Mouse (Mus musculus): Measurements from ENCODE around the gene Snx29.
"Not testable (repeated sequence)": the region's sequence is repeated elsewhere in the genome, so short reads cannot be mapped to it uniquely, and the experiment has no call there.

Snx29 gene

DNA sequence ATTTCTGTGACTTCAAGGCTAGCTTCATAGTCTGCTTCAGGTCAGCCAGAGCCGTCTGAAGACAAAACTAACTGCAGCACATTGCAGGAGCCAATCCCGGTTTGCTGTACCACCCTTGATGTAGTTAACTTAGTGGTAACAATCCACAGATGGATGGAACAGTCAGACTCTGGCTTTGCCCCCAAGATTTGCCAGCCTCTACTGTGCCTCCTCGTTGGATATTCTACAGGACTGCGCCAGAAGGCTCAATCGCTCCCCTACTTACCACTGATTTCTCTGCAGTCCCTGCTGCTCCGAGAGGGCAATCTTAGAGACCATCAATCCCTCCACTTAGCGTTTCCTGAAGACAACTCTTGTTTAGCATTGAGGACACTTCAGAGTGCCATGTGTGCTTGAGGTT lies 208.7 kb downstream of the Snx29 start:
- no peak for DNase-seq (ENCODE audit: low read depth, low spot score)

DNA sequence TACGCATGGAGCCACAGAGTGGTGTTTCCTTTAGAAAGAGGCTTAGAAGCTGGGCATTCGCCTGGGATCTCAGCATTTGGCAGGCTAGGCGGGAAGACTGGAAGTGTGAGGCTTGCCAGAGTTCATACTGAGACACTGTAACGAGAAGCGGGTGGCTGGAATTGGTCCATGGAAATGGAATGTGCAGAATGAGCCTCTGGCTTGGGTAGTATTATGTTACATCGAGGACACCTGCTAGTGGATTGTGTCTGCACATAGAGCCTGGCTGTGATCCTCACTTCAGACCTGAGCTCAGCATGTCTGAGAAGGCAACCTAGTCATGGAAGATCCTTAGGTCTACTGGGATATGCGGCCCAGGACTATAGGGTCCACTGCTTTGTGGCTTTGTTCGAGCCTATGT lies 209.9 kb downstream of the Snx29 start:
- no peak for DNase-seq (ENCODE audit: low read depth, low spot score)

DNA sequence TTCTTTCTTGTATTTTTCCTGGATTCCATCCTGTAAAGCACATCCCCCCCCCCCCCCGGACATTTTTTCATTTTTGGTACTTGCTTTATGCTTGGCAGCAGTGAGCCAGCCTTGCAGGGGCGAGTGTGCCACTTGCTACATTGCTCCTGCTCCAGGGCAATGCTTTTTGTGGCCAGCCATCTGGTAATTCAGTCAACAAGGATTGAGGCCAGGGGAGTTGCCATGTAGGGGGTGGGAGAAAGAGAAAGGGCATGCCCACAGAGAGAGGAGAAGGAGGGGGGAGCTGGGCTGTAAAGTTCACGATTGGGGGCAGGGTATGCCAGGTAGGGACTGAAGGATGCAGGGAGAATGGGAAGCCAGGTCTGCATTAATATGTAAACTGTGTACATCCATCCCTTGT lies 210.7 kb downstream of the Snx29 start:
- DNase-seq (ENCODE audit: low read depth, low spot score) = no peak

DNA sequence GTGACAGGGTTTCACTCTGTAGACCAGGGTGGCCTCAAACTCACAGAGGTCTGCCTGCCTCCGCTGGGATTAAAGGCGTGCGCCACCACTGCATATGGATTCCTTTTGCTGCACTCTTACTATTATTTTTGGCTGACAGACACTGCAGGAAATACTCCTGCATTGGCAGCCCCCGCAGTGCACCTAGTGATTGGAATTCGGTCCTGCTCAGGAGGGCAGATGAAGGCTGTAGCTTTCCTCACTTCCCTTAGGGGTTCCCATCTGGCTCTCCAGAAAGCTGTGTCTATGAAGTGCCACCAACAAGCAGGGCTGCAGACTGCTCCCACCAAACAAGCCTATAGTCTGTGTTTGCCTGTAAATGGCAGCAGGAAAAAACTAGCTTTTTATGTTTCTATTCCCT lies 215.0 kb downstream of the Snx29 start:
- DNase-seq (ENCODE audit: low read depth, low spot score) = no peak

DNA sequence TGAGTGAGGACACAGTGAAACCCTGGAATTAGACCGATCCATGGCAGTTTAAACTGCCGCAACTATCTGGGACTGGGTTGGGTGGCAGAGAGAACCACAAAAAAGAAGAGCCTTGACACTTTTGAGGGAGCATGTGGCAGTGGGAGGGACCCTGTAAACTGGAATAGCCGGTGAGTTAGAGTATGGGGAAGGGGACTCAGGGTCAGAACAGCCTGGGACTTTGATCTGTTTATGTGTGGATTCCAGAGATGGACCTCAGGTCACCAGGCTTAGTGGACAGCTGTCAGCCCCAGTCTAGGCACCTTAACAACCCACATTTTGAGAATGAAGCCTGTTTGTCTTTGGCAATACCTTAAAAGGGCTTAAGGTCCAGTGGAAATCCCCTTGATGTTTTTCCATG lies 215.5 kb downstream of the Snx29 start:
- DNase-seq (ENCODE audit: low read depth, low spot score) = no peak

DNA sequence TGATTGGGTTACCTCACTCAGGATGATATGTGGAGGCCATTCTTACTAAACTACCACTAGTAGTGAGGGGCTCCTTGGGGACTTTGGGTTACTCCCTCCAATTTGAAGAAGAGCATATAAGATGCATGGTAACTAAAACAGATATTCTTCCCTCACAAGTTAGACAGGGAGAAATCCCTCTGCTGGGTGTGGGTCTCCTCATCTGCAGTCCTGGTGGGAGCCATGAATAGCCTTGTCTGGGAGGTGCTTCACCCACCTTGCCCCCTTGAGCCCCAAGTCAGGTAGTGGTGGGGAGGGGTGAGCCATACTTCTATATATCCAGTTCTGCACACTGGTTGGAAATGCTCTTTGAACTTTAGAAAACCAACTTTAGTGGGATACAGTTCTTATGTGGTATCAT lies 218.3 kb downstream of the Snx29 start:
- no peak for DNase-seq (ENCODE audit: low read depth, low spot score)

DNA sequence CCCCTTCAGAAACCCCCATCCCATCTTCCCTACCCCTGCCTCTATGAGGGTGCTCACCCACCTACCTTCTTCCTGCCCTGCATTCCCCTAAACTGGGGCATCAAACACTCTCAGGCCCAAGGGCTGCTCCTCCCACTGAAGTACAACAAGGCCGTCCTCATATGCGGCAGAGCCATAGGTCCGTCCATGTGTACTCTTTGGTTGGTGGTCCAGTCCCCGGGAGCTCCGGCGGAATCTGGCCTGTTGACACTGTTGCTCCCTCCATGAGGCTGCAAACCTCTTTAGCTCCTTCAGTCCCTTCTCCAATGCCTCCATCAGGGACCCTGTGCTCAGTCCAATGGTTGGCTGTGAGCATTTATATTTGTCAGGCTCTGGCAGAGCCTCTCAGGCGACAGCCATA lies 219.1 kb downstream of the Snx29 start:
- DNase-seq (ENCODE audit: low read depth, low spot score) = no peak

DNA sequence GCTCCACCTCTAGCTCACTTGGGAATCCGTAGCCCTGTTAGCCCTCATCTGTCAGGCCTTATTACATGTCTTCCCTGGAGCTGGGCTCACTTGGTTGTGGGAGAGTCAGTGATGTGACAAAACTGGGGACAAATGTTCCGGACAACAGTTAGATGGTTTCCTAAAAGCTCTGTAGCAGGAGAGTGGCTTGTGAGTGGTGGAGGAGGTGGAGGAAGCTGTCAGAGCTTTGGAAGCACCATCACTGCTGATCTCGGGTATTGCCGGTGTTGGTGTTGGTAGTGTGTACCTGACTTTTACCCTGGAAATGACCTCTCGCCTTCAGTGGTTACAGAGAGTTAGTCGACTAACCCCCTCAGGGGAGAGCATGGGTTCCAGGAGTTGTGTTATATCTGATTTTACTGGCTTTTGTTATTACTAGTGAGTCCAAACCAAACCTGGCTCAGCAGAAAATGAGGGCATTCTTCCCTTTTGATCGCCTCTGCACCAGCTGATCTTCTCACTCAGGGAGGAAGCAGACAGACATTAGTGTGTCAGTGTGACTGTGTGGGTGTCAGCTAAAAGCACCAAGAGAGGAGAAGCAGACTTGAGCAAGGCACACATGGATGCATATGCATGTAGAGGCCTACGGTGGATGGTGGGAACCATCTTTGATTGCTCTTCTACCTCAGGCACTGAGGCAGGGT lies 227.5 kb downstream of the Snx29 start:
- DNase-seq (ENCODE audit: low read depth, low spot score) = no peak

DNA sequence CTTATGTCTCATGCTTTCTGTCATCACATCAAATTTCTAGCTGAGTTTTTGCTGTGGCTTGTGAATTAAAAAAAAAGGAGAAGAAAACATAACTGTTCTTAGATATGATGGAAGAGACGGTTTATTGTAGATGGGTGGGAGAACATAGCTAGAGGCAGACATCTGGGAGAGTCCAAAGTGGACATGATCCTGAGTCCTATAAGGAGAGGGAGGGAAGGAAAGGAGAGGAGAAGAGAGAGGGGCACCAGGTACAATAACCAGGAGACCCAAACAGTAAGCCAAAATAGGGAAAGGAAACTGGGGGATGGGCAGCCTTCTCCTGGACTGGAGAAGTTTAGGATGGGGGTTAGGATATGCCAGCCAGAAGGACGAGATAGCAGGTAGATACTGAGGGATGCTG lies 239.0 kb downstream of the Snx29 start:
- DNase-seq (ENCODE audit: low read depth, low spot score) = no peak

DNA sequence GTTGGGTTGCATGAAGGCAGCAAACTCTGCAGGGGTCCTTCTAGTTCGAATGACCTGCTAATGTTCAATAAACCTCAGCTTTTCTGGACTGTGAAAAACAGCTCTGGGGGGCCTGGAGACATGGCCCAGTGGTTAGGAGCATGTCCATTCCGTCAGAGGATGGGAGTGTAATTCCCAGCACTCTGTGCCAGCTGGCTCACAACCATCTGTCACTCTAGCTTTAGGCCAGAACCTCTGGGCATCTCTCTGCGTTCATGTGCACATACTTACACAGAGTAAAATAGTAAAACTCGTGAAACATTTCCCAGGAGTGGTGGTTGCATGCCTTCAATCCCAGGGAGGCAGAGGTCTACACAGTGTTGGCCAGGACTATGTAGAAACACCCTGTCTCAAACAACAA lies 241.1 kb downstream of the Snx29 start:
- DNase-seq (ENCODE audit: low read depth, low spot score) = no peak

DNA sequence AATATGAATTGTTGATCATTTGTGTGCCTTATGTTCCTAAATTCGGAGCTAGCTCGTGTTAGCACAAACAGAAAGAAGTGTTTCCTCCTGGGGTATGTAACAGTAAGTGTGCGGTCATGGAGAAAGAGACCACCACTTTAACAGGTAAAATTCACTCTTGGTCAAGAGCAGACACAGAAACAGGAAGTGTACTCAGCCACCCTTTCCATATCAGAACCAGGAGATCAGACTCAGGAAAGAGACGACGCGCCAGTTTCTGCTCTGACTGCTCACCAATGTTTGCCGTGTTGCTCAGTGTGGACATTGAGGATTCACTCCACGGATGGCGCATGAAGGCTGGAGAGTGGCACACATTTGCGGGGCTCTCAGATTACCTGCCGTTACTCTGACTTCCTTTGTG lies 242.4 kb downstream of the Snx29 start:
- no peak for DNase-seq (ENCODE audit: low read depth, low spot score)

DNA sequence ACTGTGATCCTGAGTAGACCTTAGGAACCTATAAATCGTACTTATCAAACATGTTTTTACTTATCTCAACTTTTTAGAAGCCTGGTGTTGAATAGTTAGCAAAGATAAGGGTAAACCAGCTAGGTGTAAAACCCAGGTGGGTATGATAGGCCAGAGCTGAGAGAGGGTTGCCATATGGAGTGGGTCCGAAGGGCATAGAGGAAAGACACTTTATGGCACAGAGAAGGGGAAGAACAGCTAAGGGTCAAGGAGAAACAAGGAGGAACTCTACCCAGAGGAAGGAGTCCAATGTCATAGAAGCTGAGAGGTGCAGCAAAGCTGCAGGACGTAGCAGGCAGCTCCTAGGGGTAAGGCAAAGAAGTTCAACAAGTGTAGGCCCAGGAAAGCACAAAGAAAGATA lies 244.9 kb downstream of the Snx29 start:
- no peak for DNase-seq (ENCODE audit: low read depth, low spot score)

DNA sequence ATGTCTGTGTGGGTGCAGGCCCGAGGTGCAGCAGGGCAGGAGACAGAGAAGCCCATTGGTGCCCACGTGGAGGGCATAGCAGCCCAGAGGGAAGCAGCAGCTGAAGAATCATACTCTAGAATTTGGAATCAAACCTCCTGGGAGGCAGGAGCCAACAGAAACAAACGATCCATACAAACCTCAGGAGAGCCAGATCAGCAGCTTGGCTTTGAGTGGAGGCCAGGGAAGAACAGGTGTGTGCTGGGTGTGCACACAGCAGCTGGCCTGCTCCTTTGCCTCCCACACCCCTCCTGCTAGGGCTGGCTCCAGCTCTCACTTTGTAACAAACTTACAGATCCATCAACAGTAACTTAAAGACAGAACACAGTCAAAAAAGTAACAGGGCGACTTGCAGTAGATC lies 245.4 kb downstream of the Snx29 start:
- no peak for DNase-seq (ENCODE audit: low read depth, low spot score)

DNA sequence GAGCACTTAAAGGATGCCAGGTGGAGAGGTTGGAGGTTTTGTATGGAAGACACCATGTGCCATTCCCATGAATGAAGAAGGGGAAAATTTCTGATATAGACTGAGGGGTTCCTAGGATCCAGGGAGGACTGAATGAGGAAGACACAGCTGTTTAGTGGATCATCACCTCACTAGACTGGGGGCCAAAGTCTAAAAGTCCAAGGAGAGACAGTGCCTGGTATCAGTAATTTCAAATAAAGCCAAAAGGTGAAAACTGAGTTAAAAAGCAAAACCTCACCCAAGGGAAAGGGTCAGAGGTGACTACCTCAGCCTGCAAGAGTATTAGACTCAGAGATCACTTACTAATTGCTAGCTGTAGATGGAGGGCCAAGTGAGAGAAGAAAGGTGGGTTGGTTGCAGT lies 245.9 kb downstream of the Snx29 start:
- no peak for DNase-seq (ENCODE audit: low read depth, low spot score)

DNA sequence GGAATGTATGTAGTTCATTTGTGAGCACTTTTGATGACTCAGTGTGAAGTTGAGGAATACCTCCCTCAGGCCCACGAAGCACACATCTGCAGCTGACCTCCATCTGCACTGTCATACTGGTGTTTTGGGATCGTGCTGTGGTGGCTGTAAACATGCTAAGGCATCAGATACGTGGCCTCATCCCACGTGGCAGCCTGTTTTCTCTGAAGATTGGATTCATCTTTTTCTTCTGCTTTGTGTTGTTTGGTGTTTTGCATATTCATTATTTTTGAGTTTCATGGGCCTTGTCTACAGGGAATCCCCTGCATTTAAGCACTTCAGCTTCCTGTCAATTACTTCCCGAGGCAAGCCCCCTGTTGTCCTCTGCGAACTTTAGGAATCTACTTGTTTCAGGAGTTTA lies 246.4 kb downstream of the Snx29 start:
- no peak for DNase-seq (ENCODE audit: low read depth, low spot score)

DNA sequence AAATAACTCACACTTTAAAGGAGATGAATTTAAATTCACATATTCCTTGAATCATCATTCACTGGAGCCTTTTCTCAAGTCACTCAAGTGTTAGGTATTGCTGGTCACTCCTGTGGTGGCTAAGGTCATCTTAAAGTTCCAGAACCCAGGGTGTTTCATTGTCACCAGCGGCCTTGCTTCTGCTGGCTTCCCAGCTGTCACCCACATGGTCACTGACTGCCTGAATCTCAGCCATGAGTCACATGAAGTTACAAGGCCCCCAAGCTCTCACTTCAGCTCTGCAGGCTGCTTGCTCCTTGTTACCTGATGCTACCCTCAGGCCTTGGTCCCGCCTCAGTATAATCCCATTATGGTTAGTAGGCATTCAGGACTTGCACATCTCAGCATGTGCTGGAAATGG lies 247.4 kb downstream of the Snx29 start:
- no peak for DNase-seq (ENCODE audit: low read depth, low spot score)

DNA sequence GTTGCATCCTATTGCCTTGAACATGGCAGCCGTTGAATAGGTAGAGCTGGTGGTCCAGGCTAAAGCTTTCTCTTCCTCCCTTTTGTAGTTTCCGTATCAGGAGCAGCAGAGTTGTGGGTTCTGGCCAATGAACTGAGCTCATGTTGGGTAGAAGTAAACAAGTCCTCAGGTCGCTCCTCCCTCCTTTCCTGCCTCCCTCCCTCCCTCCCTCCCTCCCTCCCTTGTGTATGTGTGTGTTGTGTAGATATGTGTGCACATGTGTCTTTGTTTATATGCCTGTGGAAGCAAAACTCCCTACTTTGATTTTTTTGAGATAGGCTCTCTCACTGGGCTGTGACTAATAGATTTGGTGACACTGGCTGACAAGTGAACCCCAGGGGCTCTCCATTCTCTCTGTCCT lies 251.8 kb downstream of the Snx29 start:
- DNase-seq (ENCODE audit: low read depth, low spot score) = no peak

DNA sequence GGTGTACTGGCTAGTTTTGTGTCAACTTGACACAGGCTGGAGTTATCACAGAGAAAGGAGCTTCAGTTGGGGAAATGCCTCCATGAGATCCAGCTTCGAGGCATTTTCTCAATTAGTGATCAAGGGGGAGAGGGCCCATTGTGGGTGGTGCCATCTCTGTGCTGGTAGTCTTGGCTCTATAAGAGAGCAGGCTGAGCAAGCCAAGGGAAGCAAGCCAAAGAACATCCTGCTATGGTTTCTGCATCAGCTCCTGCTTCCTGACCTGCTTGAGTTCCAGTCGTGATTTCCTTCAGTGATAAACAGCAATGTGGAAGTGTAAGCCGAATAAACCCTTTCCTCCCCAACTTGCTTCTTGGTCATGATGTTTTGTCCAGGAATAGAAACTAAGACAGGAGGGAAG lies 253.0 kb downstream of the Snx29 start:
- DNase-seq (ENCODE audit: low read depth, low spot score) = not testable (repeated sequence)

DNA sequence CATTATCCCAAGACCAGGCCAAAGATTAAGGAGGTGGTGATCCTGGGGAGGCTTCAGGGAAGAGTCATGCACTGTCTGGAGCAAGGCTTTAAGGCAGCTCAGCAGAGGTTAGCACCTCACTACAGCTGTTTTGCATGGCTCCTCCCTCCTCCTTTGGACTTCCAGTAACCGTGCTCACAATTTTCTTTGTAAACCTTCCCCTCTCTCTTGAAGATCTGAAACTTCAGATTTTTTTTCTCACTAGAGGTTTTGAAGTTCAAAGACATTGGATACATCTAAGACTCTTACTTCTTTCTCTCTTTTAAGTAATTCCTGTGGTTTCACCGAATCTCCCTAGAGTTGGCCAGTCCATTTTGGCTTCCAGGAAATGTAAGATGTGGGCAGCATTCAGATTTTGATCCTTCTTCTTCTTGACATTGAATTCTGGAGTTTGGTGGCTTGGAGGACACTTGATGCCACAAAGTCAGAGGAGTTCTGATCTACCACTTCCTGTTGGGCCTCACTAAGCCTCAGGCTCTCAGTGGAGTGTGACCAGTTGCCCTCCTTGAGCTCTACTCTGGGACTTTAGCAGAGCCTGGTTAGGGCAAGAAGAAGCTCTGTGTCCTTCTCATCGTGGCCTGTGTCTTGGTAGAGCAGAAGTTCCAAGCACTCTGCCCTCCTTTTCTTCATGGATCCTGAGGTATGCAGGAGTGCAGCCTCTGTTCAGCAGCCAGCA lies 255.0 kb downstream of the Snx29 start:
- no peak for DNase-seq (ENCODE audit: low read depth, low spot score)

DNA sequence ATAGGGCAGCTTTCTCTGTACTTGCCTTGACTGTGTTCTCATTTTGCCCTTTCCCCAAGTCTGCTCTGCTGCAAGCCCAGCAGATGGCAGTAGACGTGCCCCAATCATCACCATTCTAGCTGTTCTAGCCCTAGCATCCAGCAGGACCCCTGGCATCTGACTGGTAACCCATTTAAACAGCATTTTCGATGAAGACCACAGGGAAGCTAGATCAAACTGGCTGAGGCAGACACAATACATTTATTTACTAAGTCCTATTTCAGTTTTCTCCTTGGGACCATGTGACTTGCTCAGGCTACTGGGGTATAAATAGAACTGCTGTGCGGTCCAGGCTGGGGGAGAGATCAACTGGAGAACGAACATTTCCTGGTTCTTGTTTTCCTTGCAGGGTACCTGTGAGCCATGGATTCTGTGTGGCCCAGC lies 257.0 kb downstream of the Snx29 start:
- DNase-seq (ENCODE audit: low read depth, low spot score) = peak; percentile 47

DNA sequence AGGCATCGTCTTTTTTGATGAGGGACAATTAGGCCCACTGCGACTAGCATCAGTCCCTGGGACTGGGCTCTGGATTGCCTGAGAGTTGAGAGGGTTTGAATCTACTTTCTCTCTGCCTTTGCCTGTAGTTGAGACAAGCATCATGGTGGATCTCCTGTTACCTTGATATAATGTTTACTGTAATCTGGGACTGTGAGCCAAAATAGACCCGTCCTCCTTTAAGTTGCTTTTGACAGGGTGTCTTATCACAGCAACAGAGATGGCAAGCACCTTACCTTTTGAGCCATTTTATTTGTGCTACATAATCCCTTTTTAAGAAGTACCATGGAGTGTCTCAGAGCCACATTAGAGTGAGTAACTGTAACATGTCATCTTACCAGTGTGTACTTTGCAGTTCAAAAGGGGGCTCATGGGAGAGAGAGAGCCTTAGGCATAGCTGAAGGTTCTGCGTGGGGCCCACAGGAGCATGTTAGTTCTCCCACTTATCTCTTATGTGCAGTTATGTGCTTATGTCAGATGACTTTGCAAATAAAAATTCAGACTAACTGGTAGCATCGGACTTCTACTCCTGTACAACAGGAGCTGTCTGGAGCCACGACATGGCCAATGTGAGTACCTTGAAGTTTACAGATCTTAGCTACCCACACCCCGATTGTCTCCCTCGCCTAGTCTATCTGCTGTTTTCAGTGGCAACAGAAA lies 261.4 kb downstream of the Snx29 start:
- no peak for DNase-seq (ENCODE audit: low read depth, low spot score)

DNA sequence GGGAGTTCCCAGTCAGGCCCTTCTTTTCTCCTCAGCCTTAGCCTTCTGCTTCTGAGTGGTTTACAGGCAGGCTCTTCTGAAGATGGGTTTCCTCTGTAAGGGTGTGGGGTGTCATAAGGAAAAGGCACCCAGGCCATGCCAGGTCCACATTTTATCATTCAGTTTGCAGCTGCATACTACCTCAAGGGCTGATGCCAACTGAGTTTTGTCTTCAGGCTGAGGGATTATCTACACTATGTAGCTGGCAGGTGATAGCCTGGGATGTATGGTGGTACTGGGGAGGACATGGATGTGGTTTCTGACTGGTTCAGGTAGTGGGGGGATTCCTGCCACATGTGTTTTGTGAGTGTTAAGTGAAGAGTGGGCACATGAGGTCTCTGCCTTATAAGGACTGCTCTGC lies 266.0 kb downstream of the Snx29 start:
- DNase-seq (ENCODE audit: low read depth, low spot score) = no peak

DNA sequence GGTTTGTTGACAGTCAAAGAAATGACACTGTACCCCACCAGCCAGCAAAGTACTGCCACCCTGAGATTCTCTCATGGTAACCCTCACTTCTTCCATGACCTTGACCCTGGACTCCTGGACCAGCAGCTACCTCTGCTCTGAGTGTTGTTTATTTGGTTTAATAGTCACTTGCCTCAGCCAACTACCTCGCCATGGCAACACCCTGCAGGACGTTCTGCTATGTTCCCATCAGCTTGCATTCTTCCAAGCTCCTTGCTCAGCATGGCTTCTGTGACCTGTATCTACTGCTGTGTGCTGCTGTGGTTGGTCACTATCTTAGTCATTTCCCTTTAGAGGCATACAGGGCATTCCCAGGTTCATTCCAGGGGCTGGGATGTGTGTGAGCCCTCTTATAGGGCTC lies 266.6 kb downstream of the Snx29 start:
- peak; percentile 20 for DNase-seq (ENCODE audit: low read depth, low spot score)

Measured in R1 (cell line).